Mouse (Mus musculus): Measurements from ENCODE around the gene Map3k4. TPM values are rescaled to one million over a fixed set of nuclear protein-coding genes. Genes with fewer than 3 reads are reported as not detected.

The Map3k4 gene
- total RNA-seq, 1 experiment: 31.7 TPM

DNA sequence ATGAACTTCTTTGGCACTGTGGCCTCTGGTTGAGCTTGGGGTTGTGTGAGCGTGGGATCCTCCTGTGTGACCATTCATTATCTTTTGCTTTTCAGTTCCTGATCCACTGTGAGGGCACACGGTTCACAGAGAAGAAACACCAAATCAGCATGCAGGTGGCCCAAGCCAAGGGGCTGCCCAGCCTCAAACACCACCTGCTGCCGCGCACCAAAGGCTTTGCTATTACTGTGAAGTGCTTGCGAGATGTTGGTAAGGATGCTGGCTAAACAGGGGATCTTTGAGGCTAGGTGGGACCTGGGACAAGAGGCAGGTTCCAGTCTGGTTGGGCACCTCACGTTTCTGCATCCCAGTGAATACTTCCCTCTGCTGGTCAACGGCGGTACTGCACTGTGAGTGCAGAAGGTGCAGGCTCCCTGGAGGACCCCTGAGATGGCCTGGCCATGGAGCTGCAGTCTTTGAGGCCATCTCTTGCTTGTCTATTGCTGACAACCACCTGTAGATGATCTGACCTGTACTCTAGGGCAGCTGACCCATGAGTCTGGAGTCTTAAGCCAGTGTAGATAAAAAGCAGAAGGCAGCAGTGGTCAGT is 108.0 kb downstream of the Map3k4 start:
- peaks cover 11% of the 10 kb centered on the region for H3K36me3 ChIP-seq (ENCODE audit: control insufficient read depth, insufficient read depth, low read length, poor library complexity, severe bottlenecking)
- in situ Hi-C loops (cut with MboI; ENCODE audit: low sequenced_read_pairs in 2 of 2, unreplicated experiment in 2 of 2): loop anchor here (5.0 to 25.0 kb wide), 2 partner anchors 168 to 173 kb away; no protein-coding TSS in a partner anchor
- TF ChIP-seq CHD2 (IDR thresholded peaks at IDR 0.05; ENCODE audit: low read depth, low read length) (no peak), ZC3H11A (IDR thresholded peaks at IDR 0.05; ENCODE audit: borderline replicate concordance, low read depth, low read length) (peak; percentile 95)
- no peak overlapping the region for H3K4me3 ChIP-seq (ENCODE audit: insufficient read depth in 1 of 2, low read depth in 1 of 2, low read length in 2 of 2, poor library complexity in 1 of 2, severe bottlenecking in 1 of 2)
- peaks cover 3 to 14% of the 10 kb centered on the region in 2 experiments for H3K4me1 ChIP-seq (ENCODE audit: control insufficient read depth in 2 of 2, insufficient read depth in 2 of 2, low read length in 2 of 2, poor library complexity in 1 of 2)
- H3K9ac ChIP-seq (ENCODE audit: insufficient read depth, low read depth, low read length, poor library complexity, severe bottlenecking): no peak overlapping the region
- peak; percentile 80 for DNase-seq (ENCODE audit: low read depth, low spot score)
- no peaks in the 10 kb centered on the region for H3K9me3 ChIP-seq (ENCODE audit: control insufficient read depth, insufficient read depth, low read depth, low read length)
- H3K27ac ChIP-seq (ENCODE audit: insufficient read depth, low read depth, low read length, poor library complexity, severe bottlenecking): no peak overlapping the region

DNA sequence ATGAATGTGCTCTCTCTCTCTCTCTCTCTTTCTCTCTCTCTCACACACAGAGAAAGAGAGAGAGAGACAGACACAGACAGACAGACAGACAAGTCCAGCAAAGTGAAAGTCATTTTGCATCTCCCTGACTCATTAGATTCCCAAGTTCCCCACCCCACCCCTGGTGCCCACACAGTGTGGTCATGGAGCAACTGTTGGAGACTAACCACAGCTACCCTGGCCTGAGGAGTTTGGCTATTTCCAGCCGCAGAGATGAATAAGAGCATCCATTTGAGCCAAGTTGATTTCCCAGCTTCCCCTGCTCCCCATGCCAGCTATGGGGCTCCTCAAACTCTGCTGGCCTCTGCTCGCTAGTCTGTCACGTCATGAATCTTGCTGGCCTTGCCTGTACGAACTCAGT is 109.1 kb downstream of the Map3k4 start:
- Histone ChIP-seq H3K27ac (ENCODE audit: insufficient read depth, low read depth, low read length, poor library complexity, severe bottlenecking) (no peak overlapping the region), H3K9me3 (ENCODE audit: control insufficient read depth, insufficient read depth, low read depth, low read length) (no peaks in the 10 kb centered on the region), H3K4me1 (ENCODE audit: control insufficient read depth in 2 of 2, insufficient read depth in 2 of 2, low read length in 2 of 2, poor library complexity in 1 of 2) (peaks cover 3 to 23% of the 10 kb centered on the region in 2 experiments), H3K4me3 (ENCODE audit: insufficient read depth in 1 of 2, low read depth in 1 of 2, low read length in 2 of 2, poor library complexity in 1 of 2, severe bottlenecking in 1 of 2) (no peak overlapping the region), H3K9ac (ENCODE audit: insufficient read depth, low read depth, low read length, poor library complexity, severe bottlenecking) (no peak overlapping the region), H3K36me3 (ENCODE audit: control insufficient read depth, insufficient read depth, low read length, poor library complexity, severe bottlenecking) (peaks cover 5% of the 10 kb centered on the region)
- in situ Hi-C loops (cut with MboI; ENCODE audit: low sequenced_read_pairs in 2 of 2, unreplicated experiment in 2 of 2): loop anchor here (10.0 to 25.0 kb wide), 2 partner anchors 105 to 172 kb away; no protein-coding TSS in a partner anchor
- TF ChIP-seq CHD2 (IDR thresholded peaks at IDR 0.05; ENCODE audit: low read depth, low read length): no peak
- no peak for TF ChIP-seq HCFC1 (IDR thresholded peaks at IDR 0.05; ENCODE audit: borderline replicate concordance, insufficient read depth, low read length)
- no peak for TF ChIP-seq ZNF384 (IDR thresholded peaks at IDR 0.05; ENCODE audit: low read depth, low read length)
- TF ChIP-seq ZC3H11A (IDR thresholded peaks at IDR 0.05; ENCODE audit: borderline replicate concordance, low read depth, low read length): no peak
- TF ChIP-seq MAFK (IDR thresholded peaks at IDR 0.05; ENCODE audit: insufficient read depth, low read depth, low read length): no peak
- DNase-seq (ENCODE audit: low read depth, low spot score): no peak

DNA sequence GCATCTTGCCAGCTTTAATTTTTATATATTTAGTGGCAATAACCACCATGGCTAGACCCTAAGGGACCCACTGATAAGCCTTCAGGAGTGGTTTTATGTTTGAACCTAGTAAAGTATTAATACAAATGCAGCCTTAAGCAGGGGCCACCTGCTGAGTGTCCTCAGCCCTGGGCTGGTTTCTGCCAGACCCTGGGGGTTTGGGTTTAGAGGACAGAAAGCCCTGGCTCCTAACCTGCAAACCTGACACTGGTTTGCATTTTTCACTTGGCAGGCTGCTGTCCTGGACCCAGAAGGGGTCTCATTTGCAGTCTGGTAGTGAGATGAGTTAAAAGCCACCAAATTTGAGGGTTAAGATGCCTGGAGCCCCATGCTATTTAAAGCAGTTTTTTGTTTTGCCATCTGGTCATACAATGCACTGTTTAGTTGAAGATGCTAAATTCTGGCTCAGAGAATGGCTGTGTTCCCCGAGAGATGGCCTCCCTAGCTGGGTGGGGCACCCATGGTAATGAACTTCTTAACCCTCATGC is 111.5 kb downstream of the Map3k4 start:
- Histone ChIP-seq H3K4me1 (ENCODE audit: control insufficient read depth in 2 of 2, insufficient read depth in 2 of 2, low read length in 2 of 2, poor library complexity in 1 of 2) (peaks cover 7 to 27% of the 10 kb centered on the region in 2 experiments), H3K9me3 (ENCODE audit: control insufficient read depth, insufficient read depth, low read depth, low read length) (no peaks in the 10 kb centered on the region), H3K36me3 (ENCODE audit: control insufficient read depth, insufficient read depth, low read length, poor library complexity, severe bottlenecking) (peaks cover 2% of the 10 kb centered on the region; the same call in 1 of the 2 replicates), H3K4me3 (ENCODE audit: insufficient read depth in 1 of 2, low read depth in 1 of 2, low read length in 2 of 2, poor library complexity in 1 of 2, severe bottlenecking in 1 of 2) (no peak overlapping the region), H3K9ac (ENCODE audit: insufficient read depth, low read depth, low read length, poor library complexity, severe bottlenecking) (no peak overlapping the region), H3K27ac (ENCODE audit: insufficient read depth, low read depth, low read length, poor library complexity, severe bottlenecking) (no peak overlapping the region)
- TF ChIP-seq HCFC1 (IDR thresholded peaks at IDR 0.05; ENCODE audit: borderline replicate concordance, insufficient read depth, low read length): no peak
- no peak for TF ChIP-seq ZC3H11A (IDR thresholded peaks at IDR 0.05; ENCODE audit: borderline replicate concordance, low read depth, low read length)
- no peak for TF ChIP-seq CHD2 (IDR thresholded peaks at IDR 0.05; ENCODE audit: low read depth, low read length)
- TF ChIP-seq MAFK (IDR thresholded peaks at IDR 0.05; ENCODE audit: insufficient read depth, low read depth, low read length): no peak
- TF ChIP-seq ZNF384 (IDR thresholded peaks at IDR 0.05; ENCODE audit: low read depth, low read length): no peak
- DNase-seq (ENCODE audit: low read depth, low spot score): no peak
- in situ Hi-C loops (cut with MboI; ENCODE audit: low sequenced_read_pairs in 2 of 2, unreplicated experiment in 2 of 2): loop anchor here (10.0 to 25.0 kb wide), 2 partner anchors 102 to 170 kb away; no protein-coding TSS in a partner anchor

DNA sequence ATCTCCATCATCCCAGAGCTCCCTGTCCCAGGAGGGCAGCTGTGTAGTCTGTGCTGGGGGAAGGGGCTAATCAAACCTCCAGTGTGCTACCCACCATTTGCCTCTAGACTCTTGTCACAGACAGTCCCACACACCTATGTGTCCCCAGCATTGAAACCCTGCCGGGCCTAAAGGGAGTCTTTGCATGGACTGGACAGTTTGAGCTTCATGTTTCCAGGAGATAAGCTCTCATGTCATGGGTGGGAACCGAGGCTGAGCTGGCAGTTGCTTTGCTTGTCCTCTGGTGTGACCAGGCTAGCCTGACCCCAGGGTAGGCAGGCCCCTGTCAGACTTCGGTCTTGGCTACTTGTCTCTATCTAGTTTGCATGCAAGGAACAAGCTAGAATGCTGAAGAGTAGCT is 112.3 kb downstream of the Map3k4 start:
- in situ Hi-C loops (cut with MboI; ENCODE audit: low sequenced_read_pairs in 2 of 2, unreplicated experiment in 2 of 2): loop anchor here (10.0 to 25.0 kb wide), 2 partner anchors 101 to 169 kb away; no protein-coding TSS in a partner anchor
- TF ChIP-seq ZNF384 (IDR thresholded peaks at IDR 0.05; ENCODE audit: low read depth, low read length): no peak
- no peak for TF ChIP-seq MAFK (IDR thresholded peaks at IDR 0.05; ENCODE audit: insufficient read depth, low read depth, low read length)
- TF ChIP-seq ZC3H11A (IDR thresholded peaks at IDR 0.05; ENCODE audit: borderline replicate concordance, low read depth, low read length): no peak
- no peak for TF ChIP-seq HCFC1 (IDR thresholded peaks at IDR 0.05; ENCODE audit: borderline replicate concordance, insufficient read depth, low read length)
- no peak for TF ChIP-seq CHD2 (IDR thresholded peaks at IDR 0.05; ENCODE audit: low read depth, low read length)
- H3K36me3 ChIP-seq (ENCODE audit: control insufficient read depth, insufficient read depth, low read length, poor library complexity, severe bottlenecking): no peaks in the 10 kb centered on the region; the same call in 1 of the 2 replicates
- H3K9me3 ChIP-seq (ENCODE audit: control insufficient read depth, insufficient read depth, low read depth, low read length): no peaks in the 10 kb centered on the region
- no peak overlapping the region for H3K4me3 ChIP-seq (ENCODE audit: insufficient read depth in 1 of 2, low read depth in 1 of 2, low read length in 2 of 2, poor library complexity in 1 of 2, severe bottlenecking in 1 of 2)
- DNase-seq (ENCODE audit: low read depth, low spot score): no peak
- H3K27ac ChIP-seq (ENCODE audit: insufficient read depth, low read depth, low read length, poor library complexity, severe bottlenecking): peak overlapping the region; percentile 75
- no peak overlapping the region; the same call in 1 of the 2 replicates for H3K9ac ChIP-seq (ENCODE audit: insufficient read depth, low read depth, low read length, poor library complexity, severe bottlenecking)
- H3K4me1 ChIP-seq (ENCODE audit: control insufficient read depth in 2 of 2, insufficient read depth in 2 of 2, low read length in 2 of 2, poor library complexity in 1 of 2): peaks cover 5 to 26% of the 10 kb centered on the region in 2 experiments
